Mouse (Mus musculus) monocyte, adult 5-6 weeks (primary cell): ENCODE measurements around the gene Snw1. TPM values are rescaled to one million over a fixed set of nuclear protein-coding genes. Genes with fewer than 3 reads are reported as not detected.

Experiments
- total RNA-seq: library from RNA; stranded (forward); fragments of 200-1000, 200-491, 200-594 nt; gene quantifications from 3 replicates; pipeline ENCODE4 v1.2.3, GENCODE M21; 2017

Gene Snw1
- total RNA-seq, 1 experiment from 2014 or later, result 147 TPM

Other genes starting within 250 kb of the Snw1 start
- 0.29 to 0.86 TPM in 2 of 3 replicates, not detected in the other for gene Noxred1, start 233.5 kb downstream of the Snw1 start, total RNA-seq
- gene Vipas39, start 206.0 kb downstream of the Snw1 start, total RNA-seq, result 29.4 to 34.9 TPM (median 34.6 TPM) in 3 replicates
- gene Ahsa1, start 205.8 kb downstream of the Snw1 start, total RNA-seq, result 175 to 197 TPM (median 181 TPM) in 3 replicates
- gene Ism2, start 172.6 kb downstream of the Snw1 start, total RNA-seq, result not detected in 3 replicates
- 143 to 275 TPM (median 270 TPM) in 3 replicates for gene Sptlc2, start 83.9 kb downstream of the Snw1 start, total RNA-seq
- 58.5 to 81.5 TPM (median 77.2 TPM) in 3 replicates for gene Slirp, start 28.4 kb downstream of the Snw1 start, total RNA-seq
- 29.1 to 63.3 TPM (median 38.0 TPM) in 3 replicates for gene Alkbh1, start 28.3 kb downstream of the Snw1 start, total RNA-seq
- gene Gm5788, start 22.4 kb upstream of the Snw1 start, total RNA-seq, result not detected in 3 replicates
- not detected in 3 replicates for gene Gm8300, start 42.0 kb upstream of the Snw1 start, total RNA-seq
- not detected in 3 replicates for gene Oog1, start 130.4 kb upstream of the Snw1 start, total RNA-seq
- gene Gm4027, start 146.6 kb upstream of the Snw1 start, total RNA-seq, result not detected in 3 replicates
- not detected in 3 replicates for gene Gm16381, start 172.3 kb upstream of the Snw1 start, total RNA-seq